Mouse (Mus musculus): ENCODE measurements around the gene Bbs9.
A peak's percentile ranks its signal among the peaks of the same experiment; 100 is the strongest.

The Bbs9 gene

GRCm38 (mm10) chr9:22468170-22468898 is 7.2 kb upstream of the Bbs9 start:
- peak; percentile 87 for DNase-seq

- no peak for DNase-seq
Measured at GRCm38 (mm10) chr9:22468899-22469259, 6.6 kb upstream of the Bbs9 start.

- no peak for DNase-seq
Measured at GRCm38 (mm10) chr9:22469643-22470042, 5.9 kb upstream of the Bbs9 start, which contains the start of gene Rp9. Gene Rp9 (minus strand): TSS chr9:22469743.

GRCm38 (mm10) chr9:22476265-22476664 is 750 bp downstream of the Bbs9 start:
- peak; percentile 22 for DNase-seq

- DNase-seq, result no peak
Measured at GRCm38 (mm10) chr9:22478946-22479345, 3.4 kb downstream of the Bbs9 start.

- DNase-seq, result no peak
Measured at GRCm38 (mm10) chr9:22483866-22484561, 8.5 kb downstream of the Bbs9 start.

- DNase-seq, result no peak
Measured at GRCm38 (mm10) chr9:22484562-22485308, 9.2 kb downstream of the Bbs9 start.

- DNase-seq, result no peak
Measured at GRCm38 (mm10) chr9:22486211-22486610, 10.7 kb downstream of the Bbs9 start.

- DNase-seq, result no peak
Measured at GRCm38 (mm10) chr9:22488963-22489362, 13.4 kb downstream of the Bbs9 start.

- no peak for DNase-seq
Measured at GRCm38 (mm10) chr9:22494203-22494807, 18.8 kb downstream of the Bbs9 start.

- DNase-seq, result no peak
Measured at GRCm38 (mm10) chr9:22495133-22495532, 19.6 kb downstream of the Bbs9 start.

- DNase-seq, result no peak
Measured at GRCm38 (mm10) chr9:22497021-22497767, 21.7 kb downstream of the Bbs9 start.

- no peak for DNase-seq
Measured at GRCm38 (mm10) chr9:22502972-22503371, 27.5 kb downstream of the Bbs9 start.

GRCm38 (mm10) chr9:22503581-22503980 is 28.1 kb downstream of the Bbs9 start:
- DNase-seq, result no peak

- DNase-seq, result no peak
Measured at GRCm38 (mm10) chr9:22505574-22505973, 30.1 kb downstream of the Bbs9 start.

GRCm38 (mm10) chr9:22515076-22515475 is 39.6 kb downstream of the Bbs9 start:
- no peak for DNase-seq

- DNase-seq, result peak; percentile 70
Measured at GRCm38 (mm10) chr9:22518394-22519041, 43.0 kb downstream of the Bbs9 start.

- no peak for DNase-seq
Measured at GRCm38 (mm10) chr9:22523460-22523859, 47.9 kb downstream of the Bbs9 start.

- no peak for DNase-seq
Measured at GRCm38 (mm10) chr9:22530734-22531489, 55.4 kb downstream of the Bbs9 start.

- DNase-seq, result no peak
Measured at GRCm38 (mm10) chr9:22532112-22532511, 56.6 kb downstream of the Bbs9 start.

GRCm38 (mm10) chr9:22532810-22533447 is 57.4 kb downstream of the Bbs9 start:
- DNase-seq, result peak; percentile 50
